Mouse (Mus musculus) liver, postnatal 0 days (tissue): Measurements from ENCODE around the gene Gnat3.
A peak's percentile ranks its signal among the peaks of the same experiment; 100 is the strongest.

Source experiments
- CTCF ChIP-seq: sonication (generic); IDR thresholded peaks from 2 replicates; pipeline ENCODE4 v1.5.1; 2016; ENCODE audit warnings: antibody characterized with exemption, low read depth
- EP300 ChIP-seq: IDR thresholded peaks from 2 replicates; pipeline ENCODE4 v1.6.1; 2016; ENCODE audit warnings: antibody characterized with exemption, low read depth, mild to moderate bottlenecking

DNA sequence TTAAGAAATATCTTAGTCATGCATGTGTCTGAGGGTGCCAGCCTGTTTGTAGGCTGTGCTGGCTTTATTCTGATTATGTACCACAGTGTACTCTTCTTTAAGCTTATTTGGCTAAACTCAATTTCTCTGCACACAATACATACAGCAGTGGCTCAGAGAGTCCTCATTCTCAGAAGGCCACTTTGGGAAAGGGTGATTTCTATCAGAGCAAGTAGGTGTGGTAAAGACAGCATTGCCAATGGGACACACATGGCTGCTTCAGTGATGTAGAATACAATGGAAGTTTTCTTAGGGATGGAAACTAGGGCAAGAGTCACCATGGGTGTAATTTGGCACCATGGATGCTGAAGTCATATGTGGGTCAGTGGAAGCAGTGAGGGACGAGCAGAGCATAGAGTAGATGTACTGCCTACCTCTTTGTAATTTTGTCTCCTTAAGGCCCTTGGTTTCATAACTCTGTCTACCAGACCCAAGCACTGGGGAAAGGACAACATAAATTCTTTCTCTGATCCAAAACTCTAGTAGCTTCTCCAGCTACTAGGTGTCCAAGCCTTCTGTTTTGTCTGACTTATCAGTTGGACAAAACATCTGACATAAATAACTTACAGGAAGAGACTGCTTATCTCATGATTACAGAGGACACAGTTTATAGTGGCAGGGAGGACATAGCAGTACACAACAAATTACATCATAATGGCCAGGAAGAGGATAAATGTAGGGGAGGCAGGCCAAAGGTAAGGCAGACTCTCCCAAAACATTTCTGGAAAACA, 24.0 kb upstream of the Gnat3 start:
- TF ChIP-seq CTCF (no peak), EP300 (peak; percentile 89)
